Mouse (Mus musculus) hematopoietic stem cell, adult 5-6 weeks (primary cell): ENCODE results near the gene Gm9048. TPM values are rescaled to one million over a fixed set of nuclear protein-coding genes. Genes with fewer than 3 reads are reported as not detected.
"Not testable (repeated sequence)": the region's sequence is repeated elsewhere in the genome, so short reads cannot be mapped to it uniquely, and the experiment has no call there.

Source experiments
- ATAC-seq, 2 experiments: fragments of 125-278 bp in 1 of 2; replicated peaks in 1 of 2; 2 replicates each; pipeline ENCODE4 v1.8.0; 2016 to 2017; ENCODE audit warnings: inconsistent platforms in 2 of 2, mild to moderate bottlenecking in 2 of 2, moderate number of reproducible peaks in 2 of 2, low read depth in 1 of 2, moderate TSS enrichment in 1 of 2; ENCODE audit not compliant: low FRiP score in 2 of 2, poor library complexity in 2 of 2, severe bottlenecking in 2 of 2, insufficient read depth in 1 of 2, low TSS enrichment in 1 of 2
- total RNA-seq: library from RNA; stranded (forward); fragments of 172-1452, 232-1000 nt; gene quantifications from 2 replicates; pipeline ENCODE4 v1.2.3, GENCODE M21; 2017

Gene Gm9048
- 0.10 TPM in 1 of 2 replicates, not detected in the other for total RNA-seq

GRCm38 (mm10) chr10:118348579-118348978, at the start of gene Gm9048:
Gene Gm9048 (minus strand): TSS chr10:118348679.
- not testable (repeated sequence) for ATAC-seq

DNA sequence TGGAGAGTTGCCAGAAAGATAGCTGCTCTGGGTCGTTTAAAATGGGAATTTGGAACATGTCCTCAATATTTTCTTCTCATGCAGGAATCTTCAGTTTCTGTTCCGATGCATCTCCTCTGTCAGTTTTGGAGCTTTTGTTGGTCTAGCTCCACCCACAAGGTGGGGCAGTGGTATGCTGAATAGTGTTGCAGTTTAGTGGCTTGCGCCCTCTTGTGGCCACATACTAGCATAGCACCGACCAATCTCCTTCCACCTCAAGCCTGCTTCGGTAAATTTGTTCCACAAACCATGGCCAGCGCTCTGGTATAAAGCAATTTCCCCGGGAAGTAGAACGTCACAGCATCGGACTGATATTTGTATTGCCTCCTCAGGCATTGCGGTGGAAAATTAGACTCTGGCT, 22.0 kb upstream of the Gm9048 start:
- ATAC-seq, result peak; percentile 98 to 99

GRCm38 (mm10) chr10:118369518-118369917, 21.0 kb upstream of the Gm9048 start:
- ATAC-seq, result no peak

- ATAC-seq, result not testable (repeated sequence)
Observed at GRCm38 (mm10) chr10:118354005-118354404, 5.5 kb upstream of the Gm9048 start, which contains the start of gene Gm9049. Gene Gm9049 (minus strand): TSS chr10:118354105.

GRCm38 (mm10) chr10:118343155-118343554, 5.3 kb downstream of the Gm9048 start, which contains the start of gene Gm9046:
Gene Gm9046 (minus strand): TSS chr10:118343255.
- not testable (repeated sequence) for ATAC-seq

- not testable (repeated sequence) for ATAC-seq
Observed at GRCm38 (mm10) chr10:118337731-118338130, 10.7 kb downstream of the Gm9048 start, which contains the start of gene Gm9045. Gene Gm9045 (minus strand): TSS chr10:118337831.

DNA sequence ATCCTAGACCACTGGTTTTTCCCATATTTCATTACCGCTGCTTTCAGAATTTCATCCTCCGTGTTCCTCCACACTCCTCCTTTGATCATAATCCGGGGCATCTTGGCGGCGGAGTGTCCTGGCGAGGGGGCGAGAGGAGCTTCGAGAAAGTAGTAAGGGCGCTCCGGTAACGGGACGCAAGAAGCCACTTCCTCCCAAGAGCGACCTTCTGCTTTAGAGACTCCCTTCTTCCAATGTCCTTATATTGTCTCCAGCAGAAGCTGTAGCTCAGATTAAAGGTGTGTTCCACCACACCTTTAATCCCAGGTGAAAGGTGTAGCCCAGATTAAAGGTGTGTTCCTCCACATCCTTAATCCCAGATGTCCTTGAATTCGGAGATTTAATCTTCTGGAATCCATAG, 16.2 kb downstream of the Gm9048 start, which contains the start of gene Gm9044:
TSS of gene Gm9044 (minus strand) at position 101 of the 400 bp plus-strand sequence.
- not testable (repeated sequence) for ATAC-seq

- not testable (repeated sequence) for ATAC-seq
Observed at GRCm38 (mm10) chr10:118326869-118327268, 21.6 kb downstream of the Gm9048 start, which contains the start of gene Gm9040. Gene Gm9040 (minus strand): TSS chr10:118326969.

DNA sequence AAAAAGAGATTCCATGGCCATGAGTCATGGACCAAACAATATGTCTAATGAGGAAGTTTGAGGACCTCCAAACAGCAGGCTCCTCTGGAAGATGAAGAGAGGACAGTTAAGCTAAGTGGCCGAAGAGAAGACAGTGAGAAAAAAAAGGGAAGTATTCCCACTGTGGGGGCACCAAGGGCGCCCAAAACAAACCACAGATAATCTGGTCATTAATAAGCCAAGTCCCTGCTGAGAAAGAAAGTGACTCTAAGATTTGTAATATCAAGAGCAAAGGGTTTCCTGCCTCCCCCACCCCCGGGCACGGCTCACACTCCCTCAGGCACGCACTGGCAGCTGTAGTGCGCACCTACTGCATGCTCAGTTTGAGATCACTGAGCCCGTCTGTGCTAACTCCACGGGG, 29.5 kb downstream of the Gm9048 start:
- peak in 1 of 2 experiments; percentile 20; a peak in 1 of 4 replicates for ATAC-seq

DNA sequence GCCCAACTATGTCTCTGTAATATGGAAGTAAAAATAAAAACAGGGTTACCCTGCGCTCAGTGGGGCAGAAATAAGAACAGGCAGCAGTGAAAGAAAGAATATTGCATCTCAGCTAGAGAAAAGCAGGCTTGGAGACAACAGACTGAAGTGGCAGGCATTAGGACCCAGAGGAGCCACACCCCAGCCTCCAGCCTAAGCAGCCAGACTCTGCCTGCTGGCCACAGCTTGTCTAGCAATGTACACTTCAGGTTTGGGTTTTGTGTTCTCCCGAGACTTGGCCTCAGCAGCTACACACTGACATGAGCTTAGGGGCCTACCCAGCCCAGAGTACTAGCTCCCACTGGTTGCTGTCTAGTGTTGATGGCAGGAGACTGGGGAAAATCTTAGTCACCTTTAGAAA, 46.3 kb downstream of the Gm9048 start:
- peak; percentile 42 to 59 for ATAC-seq

Other genes with a start within 250 kb of the Gm9048 start
- gene Mdm1, start 206.9 kb downstream of the Gm9048 start, total RNA-seq, result 26.6 and 58.0 TPM in 2 replicates
- gene Il22, start 143.7 kb downstream of the Gm9048 start, total RNA-seq, result not detected in 2 replicates
- 0.05 and 0.13 TPM in 2 replicates for gene Gm32717, start 107.9 kb downstream of the Gm9048 start, total RNA-seq
- 0.05 and 0.13 TPM in 2 replicates for gene Gm32802, start 90.0 kb downstream of the Gm9048 start, total RNA-seq
- not detected in 2 replicates for gene Iltifb, start 53.6 kb downstream of the Gm9048 start, total RNA-seq
- gene Gm9040, start 21.7 kb downstream of the Gm9048 start, total RNA-seq, result not detected in 2 replicates
- gene Gm9044, start 16.3 kb downstream of the Gm9048 start, total RNA-seq, result not detected in 2 replicates
- gene Gm9045, start 10.8 kb downstream of the Gm9048 start, total RNA-seq, result not detected in 2 replicates
- gene Gm9046, start 5.4 kb downstream of the Gm9048 start, total RNA-seq, result not detected in 2 replicates
- not detected in 2 replicates for gene Gm9049, start 5.4 kb upstream of the Gm9048 start, total RNA-seq
- gene Ifng, start 92.4 kb upstream of the Gm9048 start, total RNA-seq, result 1.4 and 1.6 TPM in 2 replicates